In the genomic region with DNA sequence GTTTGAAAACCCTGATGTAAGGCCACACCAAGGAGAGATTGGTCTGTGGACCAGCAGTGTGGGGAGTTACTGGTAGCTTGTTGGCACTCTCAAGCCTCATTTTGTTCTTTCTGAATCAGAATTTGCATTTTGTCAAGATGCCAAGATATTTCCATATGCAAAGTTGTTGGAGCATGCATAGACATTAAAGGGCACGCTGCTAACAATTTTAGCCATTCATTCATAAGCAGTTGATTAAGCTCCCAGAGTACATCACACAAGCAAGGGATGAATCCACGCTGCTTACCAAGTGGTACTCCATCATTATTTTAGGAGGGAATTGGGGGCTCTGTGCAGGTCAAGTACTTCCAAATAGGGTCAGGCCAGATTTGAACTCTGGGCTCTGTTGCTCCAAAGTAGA, we compare ENCODE assay signal across 22 mouse cellular contexts.
DNase-seq lines count a peak whose midpoint lies in the region; ATAC-seq lines count a peak whose summit lies in the region.
"Had no signal": no experiment of that assay in that cellular context is flagged by ENCODE, and none has a peak within 500 bp of the region (broad histone marks: within the 10 kb centered on the region; RNA-seq: fewer than 3 reads in every experiment).

No protein-coding gene starts in this region.

- H3K9me3 ChIP-seq in hindbrain, embryonic 12.5 days (replicated peaks), result no peaks in the 10 kb centered on the region
- H3K9me3 ChIP-seq in hindbrain, embryonic 11.5 days (ENCODE audit: control insufficient read depth, low read length), result no peaks in the 10 kb centered on the region
- no peaks in the 10 kb centered on the region for H3K9me3 ChIP-seq in forebrain, embryonic 13.5 days (replicated peaks)
- no peaks in the 10 kb centered on the region for H3K9me3 ChIP-seq in hindbrain, embryonic 15.5 days
- H3K9me3 ChIP-seq: embryonic facial prominence, embryonic 15.5 days; G1E had no signal

- H3K4me1 ChIP-seq in hindbrain, embryonic 12.5 days, result no peaks in the 10 kb centered on the region
- no peaks in the 10 kb centered on the region for H3K4me1 ChIP-seq in hindbrain, embryonic 11.5 days (replicated peaks; ENCODE audit: control insufficient read depth, insufficient read depth, low read length)
- H3K4me1 ChIP-seq in forebrain, embryonic 13.5 days, result peaks cover 5% of the 10 kb centered on the region
- H3K4me1 ChIP-seq in hindbrain, embryonic 15.5 days (replicated peaks), result no peaks in the 10 kb centered on the region
- H3K4me1 ChIP-seq: embryonic facial prominence, embryonic 15.5 days had no signal

- H3K27ac ChIP-seq in hindbrain, embryonic 12.5 days, result no peak overlapping the region
- H3K27ac ChIP-seq in hindbrain, embryonic 11.5 days (ENCODE audit: low read depth, low read length), result no peak overlapping the region
- H3K27ac ChIP-seq in forebrain, embryonic 13.5 days, result no peak overlapping the region
- H3K27ac ChIP-seq in hindbrain, embryonic 15.5 days (replicated peaks), result no peak overlapping the region
- H3K27ac ChIP-seq: embryonic facial prominence, embryonic 15.5 days; layer of hippocampus, adult 2 months; macrophage had no signal

- 58% methylated on average over 2 of the region's 2 CpGs for WGBS in hindbrain, embryonic 12.5 days
- 79% methylated on average over 2 of the region's 2 CpGs for WGBS in hindbrain, embryonic 11.5 days
- 22% methylated on average over 2 of the region's 2 CpGs for WGBS in forebrain, embryonic 13.5 days
- WGBS in hindbrain, embryonic 15.5 days, result 44% methylated on average over 2 of the region's 2 CpGs

- H3K27me3 ChIP-seq in hindbrain, embryonic 12.5 days, result no peaks in the 10 kb centered on the region
- no peaks in the 10 kb centered on the region for H3K27me3 ChIP-seq in hindbrain, embryonic 11.5 days (ENCODE audit: control insufficient read depth, insufficient read depth, low read length)
- 0 out of 2 replicates have a peak, but pooled peaks cover 3% of the 10 kb centered on the region for H3K27me3 ChIP-seq in forebrain, embryonic 13.5 days
- no peaks in the 10 kb centered on the region for H3K27me3 ChIP-seq in hindbrain, embryonic 15.5 days
- H3K27me3 ChIP-seq: CH12.LX; embryonic facial prominence, embryonic 15.5 days; Patski had no signal

- no peak overlapping the region for H3K9ac ChIP-seq in hindbrain, embryonic 12.5 days
- H3K9ac ChIP-seq in hindbrain, embryonic 11.5 days (ENCODE audit: low read depth, low read length), result no peak overlapping the region
- H3K9ac ChIP-seq in forebrain, embryonic 13.5 days, result no peak overlapping the region
- H3K9ac ChIP-seq in hindbrain, embryonic 15.5 days, result no peak overlapping the region
- H3K9ac ChIP-seq: embryonic facial prominence, embryonic 15.5 days had no signal

- H3K4me3 ChIP-seq in hindbrain, embryonic 12.5 days, result no peak overlapping the region
- H3K4me3 ChIP-seq in hindbrain, embryonic 11.5 days (ENCODE audit: low read depth, low read length), result no peak overlapping the region
- H3K4me3 ChIP-seq in forebrain, embryonic 13.5 days, result no peak overlapping the region
- no peak overlapping the region for H3K4me3 ChIP-seq in hindbrain, embryonic 15.5 days
- H3K4me3 ChIP-seq: embryonic facial prominence, embryonic 15.5 days; layer of hippocampus, adult 2 months had no signal

- H3K36me3 ChIP-seq in hindbrain, embryonic 12.5 days, result no peaks in the 10 kb centered on the region
- H3K36me3 ChIP-seq in hindbrain, embryonic 11.5 days (ENCODE audit: control insufficient read depth, insufficient read depth, low read length), result no peaks in the 10 kb centered on the region
- H3K36me3 ChIP-seq in forebrain, embryonic 13.5 days (ENCODE audit: poor library complexity, severe bottlenecking), result no peaks in the 10 kb centered on the region
- no peaks in the 10 kb centered on the region for H3K36me3 ChIP-seq in hindbrain, embryonic 15.5 days
- H3K36me3 ChIP-seq: embryonic facial prominence, embryonic 15.5 days; G1E had no signal

- no peak for DNase-seq in hindbrain, embryonic 11.5 days (ENCODE audit: low spot score)
- DNase-seq in brain, adult 2 months (ENCODE audit: low read depth, low spot score), result peak; percentile 20
- DNase-seq in B cell, adult 2 months, result no peak
- no peak for DNase-seq in gastrocnemius, postnatal 4 days (ENCODE audit: low spot score in 2 of 2)
- DNase-seq in kidney, postnatal 10 days, result no peak
- DNase-seq: cerebellum, adult 8-10 months; gastrocnemius, postnatal 36 days; kidney, adult 9 months; kidney, postnatal 25 days; thymus, adult 2 months; thymus, postnatal 4 days had no signal

- H3K4me2 ChIP-seq in hindbrain, embryonic 12.5 days (replicated peaks), result no peak overlapping the region
- no peak overlapping the region for H3K4me2 ChIP-seq in hindbrain, embryonic 11.5 days (replicated peaks; ENCODE audit: low read depth, low read length)
- no peak overlapping the region for H3K4me2 ChIP-seq in forebrain, embryonic 13.5 days
- no peak overlapping the region for H3K4me2 ChIP-seq in hindbrain, embryonic 15.5 days
- H3K4me2 ChIP-seq: embryonic facial prominence, embryonic 15.5 days had no signal

- peak; percentile 58; the same call in 1 of the 2 replicates for ATAC-seq in hindbrain, embryonic 12.5 days (ENCODE audit: low FRiP score)
- no peak for ATAC-seq in hindbrain, embryonic 11.5 days (ENCODE audit: low FRiP score)
- peak; percentile 95 for ATAC-seq in forebrain, embryonic 13.5 days
- 0 out of 2 replicates have a peak, but pooled peaks have one; percentile 54 for ATAC-seq in hindbrain, embryonic 15.5 days (ENCODE audit: low FRiP score, low read depth)
- ATAC-seq: intestine, embryonic 16.5 days; lung, postnatal 0 days; Patski had no signal
